9 mouse cellular contexts compared by ENCODE assay signal in genomic region chr11:77791752-77792565, GRCm38 (mm10). TPM values are rescaled to one million over a fixed set of nuclear protein-coding genes. Genes with fewer than 3 reads are reported as not detected.
DNase-seq lines count a peak whose midpoint lies in the region; ATAC-seq and TF ChIP-seq lines count a peak whose summit lies in the region.
"Had no signal": no experiment of that assay in that cellular context is flagged by ENCODE, and none has a peak within 500 bp of the region (broad histone marks: within the 10 kb centered on the region; RNA-seq: fewer than 3 reads in every experiment).

No protein-coding gene starts in this region.

- H3K4me2 ChIP-seq in forebrain, embryonic 14.5 days (ENCODE audit: low read length): no peak overlapping the region
- H3K4me2 ChIP-seq in intestine, postnatal 0 days (replicated peaks; ENCODE audit: low read depth): no peak overlapping the region

- no peaks in the 10 kb centered on the region for H3K9me3 ChIP-seq in MEL (replicated peaks; ENCODE audit: insufficient read depth, low read length)
- H3K9me3 ChIP-seq in forebrain, embryonic 14.5 days (replicated peaks; ENCODE audit: control insufficient read depth, low read length): no peaks in the 10 kb centered on the region
- no peaks in the 10 kb centered on the region for H3K9me3 ChIP-seq in intestine, postnatal 0 days (ENCODE audit: control insufficient read depth)

- peak; percentile 70 for DNase-seq in cerebellum, adult 11-12 months
- DNase-seq in cerebellum, postnatal 4 days (ENCODE audit: low spot score in 2 of 2): no peak
- DNase-seq in MEL (ENCODE audit: low read depth, low spot score): peak; percentile 86
- DNase-seq in forebrain, embryonic 14.5 days (ENCODE audit: low spot score): peak; percentile 77
- DNase-seq in lung, adult 18-20 months: peak; percentile 93 to 96
- peak; percentile 53 for DNase-seq in splenic B cell, adult 2 months (ENCODE audit: low read depth, low spot score)

- H3K27me3 ChIP-seq in MEL (ENCODE audit: control insufficient read depth in 1 of 2, insufficient read depth in 2 of 2, low read length in 2 of 2): no peaks in the 10 kb centered on the region
- H3K27me3 ChIP-seq in forebrain, embryonic 14.5 days (replicated peaks; ENCODE audit: control insufficient read depth, insufficient read depth, low read length): no peaks in the 10 kb centered on the region
- no peaks in the 10 kb centered on the region for H3K27me3 ChIP-seq in intestine, postnatal 0 days (replicated peaks; ENCODE audit: control insufficient read depth, insufficient read depth, low read length)
- no peaks in the 10 kb centered on the region; the same call in 1 of the 2 replicates for H3K27me3 ChIP-seq in splenic B cell, adult 2 months (ENCODE audit: control insufficient read depth, insufficient read depth, low read length, poor library complexity, severe bottlenecking)

- peak overlapping the region; percentile 54 for H3K9ac ChIP-seq in MEL (ENCODE audit: control insufficient read depth, low read depth, low read length, poor library complexity, severe bottlenecking)
- H3K9ac ChIP-seq in forebrain, embryonic 14.5 days (ENCODE audit: low read length): peak overlapping the region; percentile 44; the same call in 1 of the 2 replicates
- no peak overlapping the region for H3K9ac ChIP-seq in intestine, postnatal 0 days (ENCODE audit: low read depth, low read length)

- peak in 1 of 2 experiments; percentile 64; a peak in 2 of 4 replicates for TF ChIP-seq POLR2A in MEL (IDR thresholded peaks at IDR 0.05; ENCODE audit: control insufficient read depth in 1 of 2, insufficient read depth in 1 of 2, low read depth in 1 of 2, low read length in 2 of 2, poor library complexity in 1 of 2)

- WGBS in forebrain, embryonic 14.5 days: 24% methylated on average over 12 of the region's 12 CpGs
- 49% methylated on average over 12 of the region's 12 CpGs for WGBS in intestine, postnatal 0 days

- no peaks in the 10 kb centered on the region for H3K79me2 ChIP-seq in MEL (ENCODE audit: control insufficient read depth, insufficient read depth, low read length, poor library complexity)

- H3K27ac ChIP-seq in MEL (ENCODE audit: control insufficient read depth, low read depth, low read length): peak overlapping the region; percentile 62
- peak overlapping the region; percentile 76 for H3K27ac ChIP-seq in forebrain, embryonic 14.5 days (ENCODE audit: low read depth, low read length)
- H3K27ac ChIP-seq in intestine, postnatal 0 days (ENCODE audit: low read depth, low read length): 0 out of 2 replicates have a peak overlapping the region, but pooled peaks have one; percentile 12

- H3K36me3 ChIP-seq in MEL (ENCODE audit: control insufficient read depth in 1 of 2, insufficient read depth in 2 of 2, low read length in 2 of 2): peaks cover 0 to 24% of the 10 kb centered on the region in 2 experiments; a peak in 2 of 4 replicates
- no peaks in the 10 kb centered on the region for H3K36me3 ChIP-seq in forebrain, embryonic 14.5 days (ENCODE audit: control insufficient read depth, insufficient read depth, low read length)
- H3K36me3 ChIP-seq in intestine, postnatal 0 days (ENCODE audit: control insufficient read depth, insufficient read depth): no peaks in the 10 kb centered on the region; the same call in 1 of the 2 replicates
- no peaks in the 10 kb centered on the region for H3K36me3 ChIP-seq in splenic B cell, adult 2 months (ENCODE audit: control insufficient read depth, insufficient read depth, low read length, poor library complexity, severe bottlenecking)

- peak overlapping the region; percentile 15 to 32 for H3K4me3 ChIP-seq in MEL (ENCODE audit: control insufficient read depth in 1 of 2, insufficient read depth in 1 of 2, low read depth in 2 of 2, low read length in 2 of 2)
- H3K4me3 ChIP-seq in forebrain, embryonic 14.5 days (ENCODE audit: low read depth, low read length): no peak overlapping the region
- H3K4me3 ChIP-seq in intestine, postnatal 0 days (ENCODE audit: low read depth, low read length): no peak overlapping the region

- TF ChIP-seq CTCF in MEL (IDR thresholded peaks at IDR 0.05 in 2 of 3, conservative IDR thresholded peaks at IDR 0.05 in 1 of 3; ENCODE audit: control insufficient read depth in 1 of 3, insufficient read depth in 1 of 3, low read depth in 2 of 3, low read length in 3 of 3, poor library complexity in 1 of 3, severe bottlenecking in 1 of 3): no peak
- TF ChIP-seq CTCF in intestine, postnatal 0 days (IDR thresholded peaks at IDR 0.05; ENCODE audit: low read depth): peak; percentile 8; the same call in 1 of the 2 replicates

- peaks cover 12 to 28% of the 10 kb centered on the region in 2 experiments for H3K4me1 ChIP-seq in MEL (ENCODE audit: control insufficient read depth in 1 of 2, insufficient read depth in 2 of 2, low read length in 2 of 2)
- H3K4me1 ChIP-seq in forebrain, embryonic 14.5 days (ENCODE audit: control insufficient read depth, insufficient read depth, low read length): peaks cover 30% of the 10 kb centered on the region
- H3K4me1 ChIP-seq in intestine, postnatal 0 days (replicated peaks; ENCODE audit: control insufficient read depth, insufficient read depth, low read length): 0 out of 2 replicates have a peak, but pooled peaks cover 5% of the 10 kb centered on the region

- ATAC-seq in forebrain, embryonic 14.5 days: peak; percentile 40; the same call in 1 of the 2 replicates
- ATAC-seq in intestine, postnatal 0 days: peak; percentile 25; the same call in 1 of the 2 replicates
- no peak for ATAC-seq in erythroid progenitor cell, adult 5-6 weeks (replicated peaks; ENCODE audit: low FRiP score, poor library complexity, severe bottlenecking)

- peak; percentile 73 to 89 for TF ChIP-seq EP300 in MEL (IDR thresholded peaks at IDR 0.05; ENCODE audit: low read depth in 1 of 2, low read length in 2 of 2)

- no peak for TF ChIP-seq RAD21 in MEL (IDR thresholded peaks at IDR 0.05; ENCODE audit: low read depth, low read length)

TF ChIP-seq in MEL, 35 proteins besides CTCF, POLR2A, EP300 and RAD21 (continues in another document):
- TF ChIP-seq MAZ (IDR thresholded peaks at IDR 0.05; ENCODE audit: low read depth, low read length) (peak; percentile 99), RCOR1 (IDR thresholded peaks at IDR 0.05; ENCODE audit: low read depth, low read length) (peak; percentile 86), TAL1 (IDR thresholded peaks at IDR 0.05; ENCODE audit: low read length) (peak; percentile 72), ELF1 (IDR thresholded peaks at IDR 0.05; ENCODE audit: low read depth, low read length) (peak; percentile 64; the same call in 1 of the 2 replicates), USF1 (IDR thresholded peaks at IDR 0.05; ENCODE audit: low read depth, low read length) (no peak), ZC3H11A (IDR thresholded peaks at IDR 0.05; ENCODE audit: low read depth, low read length) (no peak; the same call in 1 of the 2 replicates), MAX (IDR thresholded peaks at IDR 0.05; ENCODE audit: low read length) (no peak; the same call in 1 of the 2 replicates), ETS1 (IDR thresholded peaks at IDR 0.05; ENCODE audit: low read depth, low read length) (peak; percentile 86), MXI1 (IDR thresholded peaks at IDR 0.05; ENCODE audit: low read depth, low read length) (peak; percentile 73), POLR2AphosphoS2 (IDR thresholded peaks at IDR 0.05; ENCODE audit: low read length) (no peak), GATA1 (IDR thresholded peaks at IDR 0.05; ENCODE audit: low read depth, low read length) (peak; percentile 92), SMC3 (IDR thresholded peaks at IDR 0.05; ENCODE audit: low read depth, low read length) (no peak; the same call in 1 of the 2 replicates), UBTF (IDR thresholded peaks at IDR 0.05; ENCODE audit: borderline replicate concordance, insufficient read depth, low read depth, low read length) (no peak), MYC (IDR thresholded peaks at IDR 0.05; ENCODE audit: low read depth, low read length) (0 out of 2 replicates have a peak, but pooled peaks have one; percentile 61), MYB (IDR thresholded peaks at IDR 0.05; ENCODE audit: low read depth, low read length) (no peak), BHLHE40 (IDR thresholded peaks at IDR 0.05; ENCODE audit: borderline replicate concordance, low read depth, low read length) (peak; percentile 66), TCF12 (IDR thresholded peaks at IDR 0.05; ENCODE audit: low read depth, low read length) (peak; percentile 94), MAFK (IDR thresholded peaks at IDR 0.05; ENCODE audit: borderline replicate concordance, low read depth, low read length) (no peak), ZMIZ1 (IDR thresholded peaks at IDR 0.05; ENCODE audit: low read depth, low read length) (no peak), USF2 (IDR thresholded peaks at IDR 0.05; ENCODE audit: borderline replicate concordance in 1 of 2, insufficient read depth in 1 of 2, low read depth in 1 of 2, low read length in 2 of 2) (no peak), SIN3A (IDR thresholded peaks at IDR 0.05; ENCODE audit: low read length) (peak; percentile 92), CHD2 (IDR thresholded peaks at IDR 0.05; ENCODE audit: low read length) (peak; percentile 84), ZNF384 (IDR thresholded peaks at IDR 0.05; ENCODE audit: low read depth, low read length) (no peak), JUND (IDR thresholded peaks at IDR 0.05; ENCODE audit: low read depth, low read length) (no peak), E2F4 (IDR thresholded peaks at IDR 0.05; ENCODE audit: borderline replicate concordance, low read depth, low read length) (peak; percentile 43; the same call in 1 of the 2 replicates)

RNA-seq across cellular contexts. Expression of gene Gm10277, which starts 4.4 kb away (rescaled TPM):
- total RNA-seq in MEL (2012; rRNA removed): 0.16 and 0.35 TPM in 2 replicates
- under 1 TPM in 1 of 2 experiments, not detected in 1; 0.19 TPM for polyA plus RNA-seq in MEL (2012; ENCODE audit: insufficient read depth in 1 of 2, insufficient read length in 2 of 2, low read depth in 1 of 2, low replicate concordance in 2 of 2, missing spikeins in 1 of 2)
- polyA plus RNA-seq in forebrain, embryonic 14.5 days (2014; fragmentation: Nextera tagmentation; extraction: Ambion mirVana): 0.55 and 0.85 TPM in 2 replicates
- polyA plus RNA-seq in intestine, postnatal 0 days (2015; fragmentation: Nextera tagmentation; extraction: Ambion mirVana): 0.53 and 0.72 TPM in 2 replicates
- total RNA-seq in erythroid progenitor cell, adult 5-6 weeks (2015; ENCODE audit: low replicate concordance): not detected in 2 replicates
- total RNA-seq in erythroid progenitor cell, adult 5-6 weeks (2017; ENCODE audit: low replicate concordance): not detected in 2 replicates
- total RNA-seq: left cerebral cortex, adult 8-10 months had no signal

RNA-seq across cellular contexts. Expression of gene Myo18a, which starts 28.9 kb away (rescaled TPM):
- 10.8 and 13.1 TPM in 2 replicates for total RNA-seq in MEL (2012; rRNA removed)
- 10 to 100 TPM in 1 of 2 experiments, not detected in 1; 18.0 TPM for polyA plus RNA-seq in MEL (2012; ENCODE audit: insufficient read depth in 1 of 2, insufficient read length in 2 of 2, low read depth in 1 of 2, low replicate concordance in 2 of 2, missing spikeins in 1 of 2)
- polyA plus RNA-seq in forebrain, embryonic 14.5 days (2014; fragmentation: Nextera tagmentation; extraction: Ambion mirVana): 30.0 and 37.1 TPM in 2 replicates
- 25.4 and 30.7 TPM in 2 replicates for polyA plus RNA-seq in intestine, postnatal 0 days (2015; fragmentation: Nextera tagmentation; extraction: Ambion mirVana)
- total RNA-seq in erythroid progenitor cell, adult 5-6 weeks (2015; ENCODE audit: low replicate concordance): 8.8 and 12.6 TPM in 2 replicates
- 24.8 and 48.5 TPM in 2 replicates for total RNA-seq in erythroid progenitor cell, adult 5-6 weeks (2017; ENCODE audit: low replicate concordance)

Comparison
In these comparisons a context has a peak if more than half of its experiments do, and no peak if none do; other contexts are left out.
1. DNase-seq: peak in cerebellum, adult 11-12 months (single experiment), MEL (single experiment), forebrain, embryonic 14.5 days (single experiment), lung, adult 18-20 months (2 of 2) and splenic B cell, adult 2 months (single experiment); none in cerebellum, postnatal 4 days (0 of 2).
2. H3K27ac ChIP-seq: peak in every context shown above with its lines; median percentile 76 in forebrain, embryonic 14.5 days; 62 in MEL; 12 in intestine, postnatal 0 days.
3. H3K4me3 ChIP-seq: peak in MEL (2 of 2); none in forebrain, embryonic 14.5 days (single experiment) and intestine, postnatal 0 days (single experiment).